Comparison of ENCODE assay signal across 14 mouse cellular contexts in the genomic region with DNA sequence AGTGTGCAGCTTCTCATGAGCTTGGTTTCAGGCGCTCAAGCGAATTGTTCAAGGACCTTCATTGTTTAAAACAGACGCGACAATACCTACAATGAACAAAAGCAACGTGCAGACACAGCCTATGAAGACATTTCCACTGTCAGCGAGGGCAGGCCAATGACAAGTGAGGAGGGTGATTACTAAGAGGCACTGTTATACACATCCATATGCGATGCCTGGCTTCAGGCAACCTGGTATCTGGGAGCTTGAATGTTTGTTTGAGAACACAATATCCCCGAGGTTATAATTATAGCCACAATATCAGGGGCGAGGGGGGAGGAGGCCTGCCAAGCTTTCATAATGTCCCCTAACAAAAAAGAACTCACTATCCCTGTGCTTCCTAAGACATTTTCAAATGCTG.
"Had no signal": no experiment of that assay in that cellular context is flagged by ENCODE, and none has a peak within 500 bp of the region (broad histone marks: within the 10 kb centered on the region; RNA-seq: fewer than 3 reads in every experiment).

No protein-coding gene starts in this region.

- ATAC-seq: intestine, postnatal 0 days; lung, postnatal 0 days had no signal

- H3K4me2 ChIP-seq: liver, embryonic 11.5 days; liver, embryonic 15.5 days; stomach, embryonic 15.5 days had no signal

- H3K4me1 ChIP-seq: limb, embryonic 10.5 days; liver, embryonic 15.5 days; stomach, embryonic 15.5 days had no signal

- H3K36me3 ChIP-seq: limb, embryonic 10.5 days; liver, embryonic 15.5 days; stomach, embryonic 15.5 days had no signal

- H3K4me3 ChIP-seq: left cerebral cortex, adult 2 months; limb, embryonic 10.5 days; liver, embryonic 15.5 days; stomach, embryonic 15.5 days had no signal

- H3K27me3 ChIP-seq: liver, embryonic 15.5 days; stomach, embryonic 15.5 days had no signal

- DNase-seq: kidney, adult 8-10 months; kidney, postnatal 25 days; lung, adult 2 months; lung, postnatal 36 days; right cerebral cortex, postnatal 14 days; thymus, adult 2 months; thymus, postnatal 25 days had no signal

- H3K9ac ChIP-seq: liver, embryonic 15.5 days; stomach, embryonic 15.5 days had no signal

- H3K27ac ChIP-seq: left cerebral cortex, adult 2 months; limb, embryonic 10.5 days; liver, embryonic 15.5 days; stomach, embryonic 15.5 days had no signal

- H3K9me3 ChIP-seq: limb, embryonic 10.5 days; liver, embryonic 15.5 days; stomach, embryonic 15.5 days had no signal
